Mouse (Mus musculus) urinary bladder, postnatal 4 days (tissue): ENCODE results near the gene Tomm6.

Experiments used
- DNase-seq, 2 experiments: peaks; one replicate each; pipeline ENCODE4 v3.0.0; 2021 to 2022; ENCODE audit warnings: low spot score in 2 of 2

Gene Tomm6

GRCm38 (mm10) chr17:47694503-47695336, 6.5 kb upstream of the Tomm6 start, which contains the start of gene Prickle4:
Gene Prickle4, minus strand, starts transcription at chr17:47694736.
- peak; percentile 96 to 98 for DNase-seq

GRCm38 (mm10) chr17:47694442-47694502, 6.1 kb upstream of the Tomm6 start, which contains the start of gene Gm21981:
Gene Gm21981, minus strand, starts transcription at chr17:47694455.
- DNase-seq: no peak

- no peak for DNase-seq
Measured at GRCm38 (mm10) chr17:47693671-47694441, 5.7 kb upstream of the Tomm6 start.

GRCm38 (mm10) chr17:47691650-47692049, 3.5 kb upstream of the Tomm6 start:
- DNase-seq: no peak

- no peak for DNase-seq
Measured at GRCm38 (mm10) chr17:47689894-47690293, 1.7 kb upstream of the Tomm6 start.

GRCm38 (mm10) chr17:47688608-47689575, 706 bp upstream of the Tomm6 start, which contains the start of gene Frs3:
Gene Frs3, plus strand, starts transcription at chr17:47689030.
- peak; percentile 72 to 78 for DNase-seq

GRCm38 (mm10) chr17:47687409-47688343, 510 bp downstream of the Tomm6 start:
- peak; percentile 90 to 95 for DNase-seq

- DNase-seq: no peak
Measured at GRCm38 (mm10) chr17:47682836-47683235, 5.3 kb downstream of the Tomm6 start.

GRCm38 (mm10) chr17:47678702-47679101, 9.5 kb downstream of the Tomm6 start:
- no peak for DNase-seq

- no peak for DNase-seq
Measured at GRCm38 (mm10) chr17:47678238-47678637, 9.9 kb downstream of the Tomm6 start.

- DNase-seq: peak in 1 of 2 experiments; percentile 72
Measured at GRCm38 (mm10) chr17:47676581-47676980, 11.6 kb downstream of the Tomm6 start.

- DNase-seq: peak; percentile 68 to 70
Measured at GRCm38 (mm10) chr17:47672311-47673111, 15.7 kb downstream of the Tomm6 start.

- no peak for DNase-seq
Measured at GRCm38 (mm10) chr17:47671988-47672310, 16.2 kb downstream of the Tomm6 start.

GRCm38 (mm10) chr17:47669166-47669565, 19.0 kb downstream of the Tomm6 start:
- DNase-seq: no peak

- no peak for DNase-seq
Measured at GRCm38 (mm10) chr17:47664474-47664873, 23.7 kb downstream of the Tomm6 start.

- DNase-seq: no peak
Measured at GRCm38 (mm10) chr17:47663009-47663713, 25.0 kb downstream of the Tomm6 start.

- DNase-seq: no peak
Measured at GRCm38 (mm10) chr17:47658741-47659243, 29.4 kb downstream of the Tomm6 start.

- DNase-seq: no peak
Measured at GRCm38 (mm10) chr17:47657901-47658300, 30.3 kb downstream of the Tomm6 start.

- no peak for DNase-seq
Measured at GRCm38 (mm10) chr17:47655697-47656096, 32.5 kb downstream of the Tomm6 start.
